Mouse (Mus musculus) myocyte (in vitro differentiated cells): ENCODE data around the gene Obscn. TPM values are rescaled to one million over a fixed set of nuclear protein-coding genes. Genes with fewer than 3 reads are reported as not detected.

Experiments
- H3K27me3 ChIP-seq: one replicate; pipeline ENCODE4 v1.6.1; 2011; ENCODE audit not compliant: control insufficient read depth, insufficient read depth, insufficient read length
- H3K36me3 ChIP-seq: one replicate; pipeline ENCODE4 v1.6.1; 2011; ENCODE audit not compliant: control insufficient read depth, insufficient read depth
- H3K4me2 ChIP-seq: one replicate; pipeline ENCODE4 v1.6.1; 2011; ENCODE audit warnings: low read depth, control low read depth
- H3K4me3 ChIP-seq: one replicate; pipeline ENCODE4 v1.5.1; 2011; ENCODE audit warnings: mild to moderate bottlenecking, control low read depth, moderate library complexity
- H3K79me2 ChIP-seq: one replicate; pipeline ENCODE4 v1.6.1; 2011; ENCODE audit not compliant: control insufficient read depth, insufficient read depth
- H3ac ChIP-seq: one replicate; pipeline ENCODE4 v1.6.1; 2011; ENCODE audit not compliant: control insufficient read depth, insufficient read length
- CEBPB ChIP-seq: IDR thresholded peaks from 2 replicates; pipeline ENCODE4 v1.6.1; 2011; ENCODE audit warnings: mild to moderate bottlenecking, moderate library complexity; ENCODE audit not compliant: poor library complexity, insufficient read depth, severe bottlenecking
- E2F4 ChIP-seq: IDR thresholded peaks from one replicate; pipeline ENCODE4 v1.6.1; 2011; ENCODE audit warnings: mild to moderate bottlenecking, control low read depth, moderate library complexity; ENCODE audit not compliant: insufficient read depth
- POLR2AphosphoS2 ChIP-seq: IDR thresholded peaks from one replicate; pipeline ENCODE4 v1.6.1; 2011; ENCODE audit warnings: low read depth, control low read depth; ENCODE audit not compliant: insufficient read length
- SRF ChIP-seq: IDR thresholded peaks from one replicate; pipeline ENCODE4 v1.6.1; 2011; ENCODE audit warnings: low read depth; ENCODE audit not compliant: control insufficient read depth, insufficient read length
- TCF3 ChIP-seq: IDR thresholded peaks from one replicate; pipeline ENCODE4 v1.6.1; 2011; ENCODE audit warnings: low read depth, control low read depth; ENCODE audit not compliant: insufficient read length
- USF1 ChIP-seq: IDR thresholded peaks from one replicate; pipeline ENCODE4 v1.6.1; 2011; ENCODE audit warnings: low read depth, mild to moderate bottlenecking, control low read depth, moderate library complexity
- polyA plus RNA-seq: library from polyadenylated mRNA; unstranded; fragments of >200 nt; fragmentation: generic; extraction: Trizol; gene quantifications from one replicate; pipeline ENCODE4 v1.2.1, GENCODE M21; 2012; ENCODE audit warnings: missing spikeins

Obscn gene
- polyA plus RNA-seq, 1 experiment, result 25.0 TPM

GRCm38 (mm10) chr11:58947306-58947705, 188.9 kb downstream of the Obscn start:
- Histone ChIP-seq H3ac (no peak overlapping the region), H3K36me3 (no peaks in the 10 kb centered on the region), H3K79me2 (no peaks in the 10 kb centered on the region), H3K4me2 (no peak overlapping the region), H3K4me3 (no peak overlapping the region), H3K27me3 (peaks cover 35% of the 10 kb centered on the region)
- no peak for TF ChIP-seq POLR2AphosphoS2
- no peak for TF ChIP-seq TCF3
- no peak for TF ChIP-seq USF1
- TF ChIP-seq SRF, result no peak
- no peak for TF ChIP-seq E2F4
- TF ChIP-seq CEBPB, result no peak

Other genes with a start within 250 kb of the Obscn start
- gene Zfp39, start 232.2 kb downstream of the Obscn start, polyA plus RNA-seq, result 0.96 TPM
- gene Btnl10, start 218.5 kb downstream of the Obscn start, polyA plus RNA-seq, result not detected
- 197 TPM for gene Rnf187, start 197.5 kb downstream of the Obscn start, polyA plus RNA-seq
- gene Hist3h2ba, start 187.5 kb downstream of the Obscn start, polyA plus RNA-seq, result 0.88 TPM
- gene Hist3h2a, start 181.7 kb downstream of the Obscn start, polyA plus RNA-seq, result 24.4 TPM
- 0.64 TPM for gene Trim17, start 181.7 kb downstream of the Obscn start, polyA plus RNA-seq
- 19.3 TPM for gene Trim11, start 158.3 kb downstream of the Obscn start, polyA plus RNA-seq
- 3.8 TPM for gene Iba57, start 27.3 kb upstream of the Obscn start, polyA plus RNA-seq
- 0.04 TPM for gene Gjc2, start 46.8 kb upstream of the Obscn start, polyA plus RNA-seq
- 63.5 TPM for gene Guk1, start 55.8 kb upstream of the Obscn start, polyA plus RNA-seq
- 36.0 TPM for gene Mrpl55, start 66.1 kb upstream of the Obscn start, polyA plus RNA-seq
- gene 2310033P09Rik, start 71.9 kb upstream of the Obscn start, polyA plus RNA-seq, result 13.3 TPM
- gene Arf1, start 91.9 kb upstream of the Obscn start, polyA plus RNA-seq, result 500 TPM
- gene Wnt3a, start 154.3 kb upstream of the Obscn start, polyA plus RNA-seq, result not detected
- 11.6 TPM for gene Wnt9a, start 170.5 kb upstream of the Obscn start, polyA plus RNA-seq
- gene Prss38, start 239.3 kb upstream of the Obscn start, polyA plus RNA-seq, result not detected